Mouse (Mus musculus): Measurements from ENCODE around the gene Lrmp.
"Not testable (repeated sequence)": the region's sequence is repeated elsewhere in the genome, so short reads cannot be mapped to it uniquely, and the experiment has no call there.

Gene Lrmp

GRCm38 (mm10) chr6:145105439-145105838 lies 10.0 kb upstream of the Lrmp start:
- no peak for DNase-seq

GRCm38 (mm10) chr6:145106163-145106842 lies 9.2 kb upstream of the Lrmp start:
- DNase-seq, result no peak

- no peak for DNase-seq
Observed at GRCm38 (mm10) chr6:145110786-145111185, 4.7 kb upstream of the Lrmp start.

- no peak for DNase-seq
Observed at GRCm38 (mm10) chr6:145112865-145113264, 2.6 kb upstream of the Lrmp start.

GRCm38 (mm10) chr6:145114561-145114960 lies 892 bp upstream of the Lrmp start:
- no peak for DNase-seq

- no peak for DNase-seq
Observed at GRCm38 (mm10) chr6:145116098-145116672, 732 bp downstream of the Lrmp start.

GRCm38 (mm10) chr6:145120086-145120485 lies 4.6 kb downstream of the Lrmp start:
- no peak for DNase-seq

- no peak for DNase-seq
Observed at GRCm38 (mm10) chr6:145120787-145121589, 5.5 kb downstream of the Lrmp start.

- no peak for DNase-seq
Observed at GRCm38 (mm10) chr6:145121590-145122420, 6.4 kb downstream of the Lrmp start.

GRCm38 (mm10) chr6:145122423-145123059 lies 7.1 kb downstream of the Lrmp start:
- DNase-seq, result no peak

- no peak for DNase-seq
Observed at GRCm38 (mm10) chr6:145123136-145124060, 7.9 kb downstream of the Lrmp start.

GRCm38 (mm10) chr6:145124621-145125020 lies 9.2 kb downstream of the Lrmp start:
- no peak for DNase-seq

- no peak for DNase-seq
Observed at GRCm38 (mm10) chr6:145125591-145126113, 10.2 kb downstream of the Lrmp start.

- DNase-seq, result no peak
Observed at GRCm38 (mm10) chr6:145127652-145128051, 12.2 kb downstream of the Lrmp start.

- DNase-seq, result no peak
Observed at GRCm38 (mm10) chr6:145129563-145129962, 14.1 kb downstream of the Lrmp start.

- DNase-seq, result no peak
Observed at GRCm38 (mm10) chr6:145131991-145132390, 16.5 kb downstream of the Lrmp start.

GRCm38 (mm10) chr6:145132969-145133368 lies 17.5 kb downstream of the Lrmp start:
- not testable (repeated sequence) for DNase-seq

GRCm38 (mm10) chr6:145135295-145135694 lies 19.8 kb downstream of the Lrmp start:
- DNase-seq, result no peak

- DNase-seq, result no peak
Observed at GRCm38 (mm10) chr6:145135804-145136203, 20.4 kb downstream of the Lrmp start.

GRCm38 (mm10) chr6:145136831-145137230 lies 21.4 kb downstream of the Lrmp start:
- no peak for DNase-seq

GRCm38 (mm10) chr6:145139236-145139635 lies 23.8 kb downstream of the Lrmp start:
- DNase-seq, result no peak

Measured in right cerebral cortex, postnatal 14 days (tissue).